Mouse (Mus musculus) heart, adult 2 months (tissue): ENCODE data around the gene Spast. TPM values are rescaled to one million over a fixed set of nuclear protein-coding genes. Genes with fewer than 3 reads are reported as not detected.
"Not testable (repeated sequence)": the region's sequence is repeated elsewhere in the genome, so short reads cannot be mapped to it uniquely, and the experiment has no call there.

Experiments
- DNase-seq, 2 experiments: peaks; one replicate each; pipeline ENCODE4 v3.0.0; 2021
- H3K27ac ChIP-seq: fragments of 200-600 bp; 2 replicates; pipeline ENCODE4 v1.8.1; 2022
- H3K27me3 ChIP-seq: fragments of 200-500 bp; 2 replicates; pipeline ENCODE4 v1.6.1; 2012; ENCODE audit warnings: mild to moderate bottlenecking, low read length, inconsistent platforms, mixed read lengths; ENCODE audit not compliant: control insufficient read depth, insufficient read depth
- H3K36me3 ChIP-seq: fragments of 200-500 bp; 2 replicates; pipeline ENCODE4 v1.6.1; 2012; ENCODE audit warnings: low read length, inconsistent platforms; ENCODE audit not compliant: control insufficient read depth, insufficient read depth
- H3K4me1 ChIP-seq: fragments of 200-500 bp; 2 replicates; pipeline ENCODE4 v1.6.1; 2011; ENCODE audit warnings: low read length; ENCODE audit not compliant: control insufficient read depth, insufficient read depth
- H3K4me3 ChIP-seq: fragments of 200-600 bp; 2 replicates; pipeline ENCODE4 v1.8.1; 2022
- H3K79me2 ChIP-seq: fragments of 200-500 bp; replicated peaks from 2 replicates; pipeline ENCODE4 v1.6.1; 2012; ENCODE audit warnings: mild to moderate bottlenecking, inconsistent platforms, low read length, moderate library complexity, mixed read lengths; ENCODE audit not compliant: control insufficient read depth, insufficient read depth
- H3K9ac ChIP-seq: fragments of 200-500 bp; 2 replicates; pipeline ENCODE4 v1.6.1; 2012; ENCODE audit warnings: low read depth, mild to moderate bottlenecking, control low read depth, inconsistent platforms, low read length, mixed read lengths
- CTCF ChIP-seq: fragments of 200-600 bp; IDR thresholded peaks from 2 replicates; pipeline ENCODE4 v1.8.1; 2022; ENCODE audit warnings: antibody characterized with exemption, mild to moderate bottlenecking, moderate library complexity
- EP300 ChIP-seq: fragments of 200-500 bp; IDR thresholded peaks from 2 replicates; pipeline ENCODE4 v1.6.1; 2011; ENCODE audit warnings: low read depth, low read length, control low read depth; ENCODE audit not compliant: insufficient read depth
- POLR2A ChIP-seq: fragments of 200-500 bp; IDR thresholded peaks from 2 replicates; pipeline ENCODE4 v1.6.1; 2011; ENCODE audit warnings: mild to moderate bottlenecking, low read depth, low read length, control low read depth; ENCODE audit not compliant: insufficient read depth
- WGBS: fragments of 180-500 bp; shearing (Covaris S2); methylation state at CpG from one replicate; pipeline ENCODE4 v1.1.7; 2018; 5-methylcytosine and 5-hydroxymethylcytosine counted together
- intact Hi-C: fragments of 180-260 bp; cut with DNase I; formaldehyde crosslinking; loops from one replicate; pipeline ENCODE4 v1.15.1; 2025
- polyA plus RNA-seq: library from polyadenylated mRNA; depleted of rRNA; stranded (reverse); fragments of >200 nt; gene quantifications from 2 replicates; pipeline ENCODE4 v1.2.3, GENCODE M21; 2012
- total RNA-seq, 2 experiments: library from RNA; stranded (reverse); gene quantifications; 2 replicates each; pipeline ENCODE4 v1.2.3; 2021

The Spast gene
- total and polyA plus RNA-seq, 3 experiments: 4.2 to 33.5 (median 29.2) TPM

GRCm38 (mm10) chr17:74318721-74319120 lies 20.1 kb upstream of the Spast start:
- intact Hi-C loops: loop anchor here (5.0 kb wide), 1 partner anchor 74 kb away; no protein-coding TSS in a partner anchor

DNA sequence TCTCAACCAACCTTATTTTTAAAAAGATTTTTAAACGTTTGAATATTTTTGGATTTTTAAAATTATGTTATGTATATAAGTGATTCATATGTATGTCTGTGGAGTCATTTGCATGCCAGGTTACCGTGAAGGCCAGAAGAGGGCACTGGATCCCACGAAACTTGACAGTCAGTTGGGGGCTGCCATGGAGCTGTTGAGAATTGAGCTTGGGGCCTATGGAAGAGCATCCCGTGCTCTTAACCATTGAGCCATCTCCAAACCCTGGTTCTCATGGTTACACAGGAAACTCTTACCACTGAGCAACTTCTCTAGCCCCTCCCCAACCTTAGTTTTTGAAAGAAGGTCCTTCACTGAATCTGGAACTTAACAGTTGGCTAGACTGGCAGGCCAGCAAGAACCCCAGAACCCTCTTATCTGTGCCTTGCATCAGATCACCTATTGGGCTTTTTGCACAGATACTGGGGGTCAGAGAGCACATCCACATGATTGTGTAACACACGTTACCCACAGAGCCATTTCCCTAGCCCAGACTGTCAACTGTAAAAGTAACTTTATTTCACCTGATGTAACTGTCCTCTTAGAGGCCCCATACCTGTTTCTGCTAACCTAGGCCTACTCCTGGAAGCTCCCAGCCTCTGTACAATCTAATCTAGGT lies 16.3 kb upstream of the Spast start:
- Histone ChIP-seq H3K79me2 (no peaks in the 10 kb centered on the region), H3K27me3 (no peaks in the 10 kb centered on the region), H3K4me1 (no peaks in the 10 kb centered on the region), H3K4me3 (no peak overlapping the region), H3K36me3 (no peaks in the 10 kb centered on the region), H3K9ac (no peak overlapping the region), H3K27ac (no peak overlapping the region)
- no peak for TF ChIP-seq EP300
- TF ChIP-seq CTCF: peak; percentile 49
- no peak for TF ChIP-seq POLR2A
- DNase-seq: no peak
- intact Hi-C loops: no loop called here
- 46% methylated on average over 5 of the region's 5 CpGs for WGBS

More at GRCm38 (mm10) chr17:74318721-74319120, 20.1 kb upstream of the Spast start:
- DNase-seq: no peak
- Histone ChIP-seq H3K9ac (no peak overlapping the region), H3K27ac (no peak overlapping the region), H3K79me2 (no peaks in the 10 kb centered on the region), H3K27me3 (no peaks in the 10 kb centered on the region), H3K36me3 (no peaks in the 10 kb centered on the region), H3K4me1 (0 out of 2 replicates have a peak, but pooled peaks cover 2% of the 10 kb centered on the region), H3K4me3 (no peak overlapping the region)
- no peak for TF ChIP-seq POLR2A
- TF ChIP-seq EP300: no peak
- peak; percentile 27 for TF ChIP-seq CTCF
- 94% methylated on average over 6 of the region's 6 CpGs for WGBS

GRCm38 (mm10) chr17:74323844-74324243 lies 14.9 kb upstream of the Spast start, which contains the start of gene Dpy30:
Gene Dpy30, minus strand, starts transcription at chr17:74323944.
- Histone ChIP-seq H3K79me2 (no peaks in the 10 kb centered on the region), H3K36me3 (no peaks in the 10 kb centered on the region), H3K4me3 (no peak within 1 kb of the TSS), H3K27me3 (no peaks in the 10 kb centered on the region), H3K9ac (no peak within 1 kb of the TSS), H3K27ac (no peak within 1 kb of the TSS), H3K4me1 (no peaks in the 10 kb centered on the region)
- no peak for TF ChIP-seq EP300
- intact Hi-C loops: no loop called here
- WGBS: 77% methylated on average over 2 of the region's 2 CpGs
- no peak for DNase-seq

GRCm38 (mm10) chr17:74327195-74327594 lies 11.6 kb upstream of the Spast start:
- H3K4me3 ChIP-seq, H3K9ac ChIP-seq, H3K36me3 ChIP-seq, H3K27me3 ChIP-seq, H3K79me2 ChIP-seq, DNase-seq, intact Hi-C loops, H3K27ac ChIP-seq, H3K4me1 ChIP-seq: not testable (repeated sequence)
- 83% methylated on average over 7 of the region's 7 CpGs for WGBS

DNA sequence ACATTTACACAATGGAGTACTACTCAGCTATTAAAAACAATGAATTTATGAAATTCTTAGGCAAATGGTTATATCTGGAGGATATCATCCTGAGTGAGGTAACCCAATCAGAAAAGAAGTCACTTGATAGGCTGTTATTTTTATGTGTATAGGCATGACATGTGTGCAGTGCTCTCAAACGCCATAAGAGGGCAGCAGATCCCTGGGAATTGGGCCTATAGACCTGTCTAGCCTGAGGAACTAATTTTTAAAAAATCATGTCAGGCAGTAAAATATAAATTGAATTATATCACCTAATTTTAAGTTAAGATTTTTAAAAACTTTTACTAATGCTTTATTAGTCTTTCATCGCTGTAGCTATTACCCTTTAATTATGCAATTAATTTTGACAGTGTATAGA lies 10.6 kb upstream of the Spast start:
- H3K4me1 ChIP-seq, H3K4me3 ChIP-seq, H3K27me3 ChIP-seq, H3K27ac ChIP-seq, H3K36me3 ChIP-seq, H3K79me2 ChIP-seq, H3K9ac ChIP-seq, intact Hi-C loops: not testable (repeated sequence)
- 54% methylated on average over 2 of the region's 2 CpGs for WGBS
- TF ChIP-seq CTCF: peak; percentile 68
- peak; percentile 15 to 30 for DNase-seq

GRCm38 (mm10) chr17:74331049-74331676 lies 7.6 kb upstream of the Spast start:
- H3K36me3 ChIP-seq: no peaks in the 10 kb centered on the region
- H3K79me2 ChIP-seq: no peaks in the 10 kb centered on the region
- no peak overlapping the region for H3K27ac ChIP-seq
- no peaks in the 10 kb centered on the region for H3K27me3 ChIP-seq
- no peak for TF ChIP-seq POLR2A
- TF ChIP-seq CTCF: no peak
- TF ChIP-seq EP300: no peak
- no peaks in the 10 kb centered on the region for H3K4me1 ChIP-seq
- no peak overlapping the region for H3K4me3 ChIP-seq
- no peak for DNase-seq
- 73% methylated on average over 9 of the region's 9 CpGs for WGBS
- no peak overlapping the region for H3K9ac ChIP-seq
- intact Hi-C loops: no loop called here
